Mouse (Mus musculus) limb, embryonic 14.5 days (tissue): Measurements from ENCODE around the gene Tnf. TPM values are rescaled to one million over a fixed set of nuclear protein-coding genes. Genes with fewer than 3 reads are reported as not detected.

ENCODE experiments used
- ATAC-seq: fragments of 200-750 bp; cut with Nextera tagmentation; 2 replicates; pipeline ENCODE4 v1.8.0; 2017; ENCODE audit warnings: low read depth, moderate number of reproducible peaks, moderate TSS enrichment; ENCODE audit not compliant: low FRiP score
- DNase-seq: peaks from one replicate; pipeline ENCODE4 v3.0.0-alpha.2; 2015; ENCODE audit warnings: low spot score
- H3K27ac ChIP-seq: fragments of 300-500 bp; sonication (generic); replicated peaks from 2 replicates; pipeline ENCODE4 v1.5.1; 2014; ENCODE audit warnings: low read depth, mild to moderate bottlenecking, low read length, moderate library complexity, mixed read lengths
- H3K27me3 ChIP-seq: fragments of 300-500 bp; sonication (generic); 2 replicates; pipeline ENCODE4 v1.6.1; 2014; ENCODE audit warnings: low read length, mixed read lengths; ENCODE audit not compliant: control insufficient read depth, insufficient read depth
- H3K36me3 ChIP-seq: fragments of 300-500 bp; sonication (generic); 2 replicates; pipeline ENCODE4 v1.6.1; 2014; ENCODE audit warnings: mild to moderate bottlenecking, low read length, moderate library complexity, mixed read lengths; ENCODE audit not compliant: control insufficient read depth, insufficient read depth
- H3K4me1 ChIP-seq: fragments of 300-500 bp; sonication (generic); 2 replicates; pipeline ENCODE4 v1.6.1; 2014; ENCODE audit warnings: antibody characterized with exemption, low read length, mixed read lengths; ENCODE audit not compliant: control insufficient read depth, insufficient read depth
- H3K4me2 ChIP-seq: fragments of 300-500 bp; sonication (generic); replicated peaks from 2 replicates; pipeline ENCODE4 v1.6.1; 2014; ENCODE audit warnings: low read depth, mild to moderate bottlenecking, low read length, moderate library complexity; ENCODE audit not compliant: severe bottlenecking
- H3K4me3 ChIP-seq: fragments of 300-500 bp; sonication (generic); replicated peaks from 2 replicates; pipeline ENCODE4 v1.5.1; 2014; ENCODE audit warnings: low read length
- H3K9ac ChIP-seq: fragments of 300-500 bp; sonication (generic); 2 replicates; pipeline ENCODE4 v1.6.1; 2014; ENCODE audit warnings: mild to moderate bottlenecking, low read depth, low read length, moderate library complexity; ENCODE audit not compliant: severe bottlenecking
- H3K9me3 ChIP-seq: fragments of 300-500 bp; sonication (generic); 2 replicates; pipeline ENCODE4 v1.6.1; 2016; ENCODE audit warnings: low read length; ENCODE audit not compliant: control insufficient read depth
- POLR2A ChIP-seq: fragments of 200-500 bp; IDR thresholded peaks from 2 replicates; pipeline ENCODE4 v1.8.0; 2012; ENCODE audit warnings: inconsistent platforms, mild to moderate bottlenecking, moderate library complexity, borderline replicate concordance; ENCODE audit not compliant: insufficient read depth, insufficient read length; ENCODE audit errors: extremely low read depth
- WGBS: fragments of 180-500 bp; shearing (Covaris S2); extraction: QIAGEN DNeasy Blood & Tissue Kit; methylation state at CpG from one replicate; pipeline ENCODE4 v1.1.7; 2014; 5-methylcytosine and 5-hydroxymethylcytosine counted together
- polyA plus RNA-seq, 2 experiments: library from polyadenylated mRNA; depleted of rRNA in 1 of 2; stranded (reverse) in 1 of 2; unstranded in 1 of 2; fragments of >200 nt; fragmentation: Nextera tagmentation in 1 of 2; extraction: Ambion mirVana in 1 of 2; gene quantifications; 2 replicates each; pipeline versions ENCODE4 v1.2.1 to v1.2.3; 2012 to 2014

The Tnf gene
- polyA plus RNA-seq (2012; rRNA removed) (1.1 and 1.3 TPM in 2 replicates), polyA plus RNA-seq (2014; fragmentation: Nextera tagmentation; extraction: Ambion mirVana) (0.28 and 0.73 TPM in 2 replicates)

GRCm38 (mm10) chr17:35201787-35202186 lies at the start of gene Tnf:
Gene Tnf (minus strand): TSS chr17:35202007.
- H3K27ac ChIP-seq, result no peak within 1 kb of the TSS
- ATAC-seq (no peak), DNase-seq (no peak)
- TF ChIP-seq POLR2A, result no peak
- 30% methylated on average over 13 of the region's 13 CpGs for WGBS
- no peak within 1 kb of the TSS for H3K4me2 ChIP-seq
- H3K9me3 ChIP-seq, result no peaks in the 10 kb centered on the region
- H3K4me3 ChIP-seq, result no peak within 1 kb of the TSS
- no peak within 1 kb of the TSS for H3K9ac ChIP-seq
- no peaks in the 10 kb centered on the region for H3K27me3 ChIP-seq
- no peaks in the 10 kb centered on the region for H3K4me1 ChIP-seq
- no peaks in the 10 kb centered on the region for H3K36me3 ChIP-seq

- no peaks in the 10 kb centered on the region for H3K4me1 ChIP-seq
- no peak overlapping the region for H3K4me3 ChIP-seq
- H3K36me3 ChIP-seq, result peaks cover 80% of the 10 kb centered on the region
- H3K27me3 ChIP-seq, result no peaks in the 10 kb centered on the region
- 82% methylated on average over 15 of the region's 15 CpGs for WGBS
- ATAC-seq, result no peak
- DNase-seq, result no peak
- no peak overlapping the region for H3K9ac ChIP-seq
- TF ChIP-seq POLR2A, result no peak
- H3K9me3 ChIP-seq, result no peaks in the 10 kb centered on the region
- no peak overlapping the region for H3K4me2 ChIP-seq
- H3K27ac ChIP-seq, result no peak overlapping the region
Measured at GRCm38 (mm10) chr17:35251162-35251719, 49.4 kb upstream of the Tnf start.

GRCm38 (mm10) chr17:35250348-35251120 lies 48.7 kb upstream of the Tnf start:
- H3K9ac ChIP-seq, result no peak overlapping the region
- no peak for TF ChIP-seq POLR2A
- H3K27ac ChIP-seq, result no peak overlapping the region
- ATAC-seq (no peak), DNase-seq (no peak)
- no peaks in the 10 kb centered on the region; the same call in 1 of the 2 replicates for H3K4me1 ChIP-seq
- no peaks in the 10 kb centered on the region for H3K9me3 ChIP-seq
- H3K4me2 ChIP-seq, result no peak overlapping the region
- no peaks in the 10 kb centered on the region for H3K27me3 ChIP-seq
- WGBS, result 85% methylated on average over 3 of the region's 3 CpGs
- H3K4me3 ChIP-seq, result no peak overlapping the region
- peaks cover 87% of the 10 kb centered on the region for H3K36me3 ChIP-seq

GRCm38 (mm10) chr17:35249451-35250197 lies 47.8 kb upstream of the Tnf start:
- no peak for DNase-seq
- peaks cover 96% of the 10 kb centered on the region for H3K36me3 ChIP-seq
- H3K4me1 ChIP-seq, result no peaks in the 10 kb centered on the region; the same call in 1 of the 2 replicates
- H3K4me2 ChIP-seq, result no peak overlapping the region
- no peak for TF ChIP-seq POLR2A
- no peak overlapping the region for H3K9ac ChIP-seq
- H3K27me3 ChIP-seq, result no peaks in the 10 kb centered on the region
- 88% methylated on average over 19 of the region's 19 CpGs for WGBS
- no peak overlapping the region for H3K4me3 ChIP-seq
- no peaks in the 10 kb centered on the region for H3K9me3 ChIP-seq
- H3K27ac ChIP-seq, result no peak overlapping the region
- no peak for ATAC-seq

GRCm38 (mm10) chr17:35248986-35249385 lies 47.2 kb upstream of the Tnf start:
- no peak for TF ChIP-seq POLR2A
- H3K36me3 ChIP-seq, result peaks cover 99% of the 10 kb centered on the region
- WGBS, result 91% methylated on average over 14 of the region's 14 CpGs

More at GRCm38 (mm10) chr17:35248986-35249385, 47.2 kb upstream of the Tnf start:
- no peak overlapping the region for H3K9ac ChIP-seq
- H3K4me3 ChIP-seq, result no peak overlapping the region
- DNase-seq (no peak), ATAC-seq (no peak)
- H3K27ac ChIP-seq, result no peak overlapping the region
- no peak overlapping the region for H3K4me2 ChIP-seq
- peaks cover 6% of the 10 kb centered on the region for H3K4me1 ChIP-seq
- no peaks in the 10 kb centered on the region for H3K9me3 ChIP-seq
- no peaks in the 10 kb centered on the region for H3K27me3 ChIP-seq
